Mouse (Mus musculus) liver, embryonic 14.5 days (tissue): ENCODE measurements around the gene Gyg. TPM values are rescaled to one million over a fixed set of nuclear protein-coding genes. Genes with fewer than 3 reads are reported as not detected.

Experiments
- ATAC-seq: fragments of 200-750 bp; cut with Nextera tagmentation; 2 replicates; pipeline ENCODE4 v1.8.0; 2017; ENCODE audit warnings: moderate number of reproducible peaks, mild to moderate bottlenecking, moderate library complexity; ENCODE audit not compliant: insufficient read depth
- DNase-seq, 3 experiments: peaks; one replicate each; pipeline ENCODE4 v3.0.0-alpha.2; 2012 to 2013; ENCODE audit warnings: low read depth in 3 of 3, low spot score in 3 of 3
- H3K27ac ChIP-seq: fragments of 300-500 bp; sonication (generic); 2 replicates; pipeline ENCODE4 v1.5.1; 2014; ENCODE audit warnings: moderate library complexity, mild to moderate bottlenecking, control low read depth, inconsistent platforms
- H3K27me3 ChIP-seq: fragments of 300-500 bp; sonication (generic); 2 replicates; pipeline ENCODE4 v1.6.1; 2014; ENCODE audit warnings: mild to moderate bottlenecking, low read length, moderate library complexity; ENCODE audit not compliant: control insufficient read depth, insufficient read depth
- H3K36me3 ChIP-seq: fragments of 300-500 bp; sonication (generic); replicated peaks from 2 replicates; pipeline ENCODE4 v1.6.1; 2014; ENCODE audit warnings: low read depth; ENCODE audit not compliant: control insufficient read depth, insufficient read depth
- H3K4me1 ChIP-seq, 2 experiments: fragments of 200-500 bp in 1 of 2; fragments of 300-500 bp in 1 of 2; sonication (generic) in 1 of 2; replicated peaks; 2 replicates each; pipeline ENCODE4 v1.6.1; 2012 to 2014; ENCODE audit warnings: antibody characterized with exemption in 1 of 2, inconsistent platforms in 1 of 2, low read length in 1 of 2; ENCODE audit not compliant: control insufficient read depth in 2 of 2, insufficient read depth in 2 of 2
- H3K4me2 ChIP-seq: fragments of 300-500 bp; sonication (generic); 2 replicates; pipeline ENCODE4 v1.6.1; 2014; ENCODE audit warnings: low read depth, mild to moderate bottlenecking, control low read depth, moderate library complexity
- H3K4me3 ChIP-seq, 2 experiments: fragments of 200-500 bp in 1 of 2; fragments of 300-500 bp in 1 of 2; sonication (generic) in 1 of 2; 2 replicates each; pipeline ENCODE4 v1.5.1; 2012 to 2014; ENCODE audit warnings: low read depth in 2 of 2, low read length in 2 of 2, mild to moderate bottlenecking in 2 of 2, control low read depth in 1 of 2, inconsistent platforms in 1 of 2, moderate library complexity in 1 of 2; ENCODE audit not compliant: insufficient read depth in 1 of 2
- H3K9ac ChIP-seq: fragments of 300-500 bp; sonication (generic); replicated peaks from 2 replicates; pipeline ENCODE4 v1.6.1; 2014; ENCODE audit warnings: mild to moderate bottlenecking, control low read depth, moderate library complexity
- H3K9me3 ChIP-seq: fragments of 300-500 bp; sonication (generic); 2 replicates; pipeline ENCODE4 v1.6.1; 2016; ENCODE audit warnings: low read length, mixed read lengths; ENCODE audit not compliant: control insufficient read depth
- CTCF ChIP-seq: IDR thresholded peaks from 2 replicates; pipeline ENCODE4 v1.5.1; 2016; ENCODE audit warnings: antibody characterized with exemption, low read depth, control low read depth
- EP300 ChIP-seq: IDR thresholded peaks from 2 replicates; pipeline ENCODE4 v1.6.1; 2016; ENCODE audit warnings: antibody characterized with exemption, low read depth
- WGBS: fragments of 180-500 bp; shearing (Covaris S2); extraction: QIAGEN DNeasy Blood & Tissue Kit; methylation state at CpG from one replicate; pipeline ENCODE4 v1.1.7; 2014; ENCODE audit not compliant: insufficient replicate concordance; 5-methylcytosine and 5-hydroxymethylcytosine counted together
- polyA plus RNA-seq, 2 experiments: library from polyadenylated mRNA; depleted of rRNA in 1 of 2; stranded (reverse) in 1 of 2; unstranded in 1 of 2; fragments of >200 nt; fragmentation: Nextera tagmentation in 1 of 2; extraction: Ambion mirVana in 1 of 2; gene quantifications; 2 replicates each; pipeline versions ENCODE4 v1.2.1 to v1.2.3; 2012 to 2014

Gyg gene
- polyA plus RNA-seq, 2 experiments: 11.2 to 22.5 TPM

DNA sequence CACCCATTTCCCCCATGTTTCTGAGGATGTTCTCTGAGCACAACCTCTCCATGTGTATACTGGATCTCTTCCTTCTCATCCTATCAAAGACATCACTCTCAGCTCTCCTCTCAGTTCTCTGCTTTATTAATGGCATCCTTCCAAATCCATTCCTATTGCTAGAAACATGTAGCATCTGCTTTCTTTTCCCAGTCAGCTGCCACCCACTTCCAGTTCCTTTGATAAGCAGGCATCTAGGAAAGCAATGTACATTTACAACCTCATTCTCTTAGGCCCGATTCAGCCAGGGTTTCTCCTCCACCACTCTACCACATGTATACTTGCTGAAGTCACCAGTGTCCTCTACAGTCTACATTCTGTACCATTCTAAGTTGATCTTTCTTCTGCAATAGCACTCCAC is 21.4 kb downstream of the Gyg start:
- H3K27me3 ChIP-seq: no peaks in the 10 kb centered on the region
- H3K9ac ChIP-seq: no peak overlapping the region
- DNase-seq (no peak), ATAC-seq (no peak)
- no peak overlapping the region for H3K4me3 ChIP-seq
- no peak overlapping the region for H3K27ac ChIP-seq
- H3K36me3 ChIP-seq: no peaks in the 10 kb centered on the region
- no peaks in the 10 kb centered on the region for H3K9me3 ChIP-seq
- H3K4me1 ChIP-seq: no peaks in the 10 kb centered on the region
- no peak overlapping the region for H3K4me2 ChIP-seq
- 66% methylated on average over 1 of the region's 1 CpGs for whole genome bisulfite sequencing
- no peak for TF ChIP-seq CTCF
- TF ChIP-seq EP300: no peak

DNA sequence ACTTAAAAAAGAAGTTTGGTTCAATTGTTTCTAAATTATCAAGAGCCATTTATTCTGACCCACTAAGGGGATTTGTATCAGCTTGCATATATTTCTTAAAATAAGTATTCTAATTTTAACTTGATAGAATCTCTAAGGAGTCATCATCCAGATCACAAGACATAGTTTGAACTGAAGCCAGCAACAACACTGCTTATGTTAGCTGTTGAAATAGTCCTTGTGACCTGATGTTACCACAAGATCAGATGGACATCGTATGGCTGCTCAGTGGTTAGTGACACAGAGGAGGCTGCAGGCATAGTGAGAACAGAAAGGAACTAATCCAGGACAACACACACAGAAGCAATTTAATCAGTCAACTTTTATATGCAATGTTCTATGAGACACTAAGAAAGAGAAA is 22.4 kb downstream of the Gyg start:
- Histone ChIP-seq H3K4me2 (no peak overlapping the region), H3K9ac (no peak overlapping the region), H3K9me3 (no peaks in the 10 kb centered on the region), H3K4me1 (no peaks in the 10 kb centered on the region), H3K27ac (no peak overlapping the region), H3K4me3 (no peak overlapping the region), H3K36me3 (no peaks in the 10 kb centered on the region), H3K27me3 (no peaks in the 10 kb centered on the region)
- ATAC-seq (no peak), DNase-seq (no peak)
- TF ChIP-seq EP300: no peak
- TF ChIP-seq CTCF: no peak
- WGBS: 77% methylated on average over 1 of the region's 1 CpGs

- H3K36me3 ChIP-seq: no peaks in the 10 kb centered on the region
- no peak overlapping the region for H3K4me3 ChIP-seq
- ATAC-seq (no peak), DNase-seq (no peak)
- no peaks in the 10 kb centered on the region for H3K9me3 ChIP-seq
- no peak for TF ChIP-seq EP300
- no peak for TF ChIP-seq CTCF
- H3K9ac ChIP-seq: no peak overlapping the region
- H3K4me2 ChIP-seq: no peak overlapping the region
- no peak overlapping the region for H3K27ac ChIP-seq
- no peaks in the 10 kb centered on the region for H3K4me1 ChIP-seq
- H3K27me3 ChIP-seq: no peaks in the 10 kb centered on the region
- 61% methylated on average over 2 of the region's 2 CpGs for WGBS
Observed at GRCm38 (mm10) chr3:20131350-20131720, 23.8 kb downstream of the Gyg start.

- TF ChIP-seq CTCF (no peak), EP300 (no peak)
- Histone ChIP-seq H3K4me2 (no peak overlapping the region), H3K27ac (no peak overlapping the region), H3K9ac (no peak overlapping the region), H3K27me3 (no peaks in the 10 kb centered on the region), H3K4me3 (no peak overlapping the region), H3K9me3 (no peaks in the 10 kb centered on the region), H3K36me3 (no peaks in the 10 kb centered on the region), H3K4me1 (no peaks in the 10 kb centered on the region)
- no peak for DNase-seq
- WGBS: 77% methylated on average over 8 of the region's 8 CpGs
- ATAC-seq: no peak
Observed at GRCm38 (mm10) chr3:20130456-20131349, 24.4 kb downstream of the Gyg start.

DNA sequence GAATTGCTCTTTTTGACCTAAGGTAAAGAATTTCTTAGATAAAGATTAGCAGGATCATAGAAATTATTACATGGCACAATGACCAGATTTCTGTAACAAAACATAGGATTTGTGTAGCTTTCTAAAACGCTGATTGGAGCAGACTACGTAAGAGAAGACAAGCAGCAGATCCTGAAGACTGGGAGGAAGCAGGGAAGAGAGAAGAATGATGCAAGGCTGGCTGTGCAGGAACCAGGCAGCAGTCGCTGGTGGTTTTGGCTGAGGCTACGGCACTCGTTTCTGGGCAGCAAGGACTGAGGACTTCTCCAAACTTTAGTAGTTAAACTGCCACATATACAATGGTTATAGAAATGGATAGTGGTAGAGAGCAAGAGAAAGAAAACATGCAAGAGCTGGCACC is 25.6 kb downstream of the Gyg start:
- WGBS: 67% methylated on average over 5 of the region's 5 CpGs
- Histone ChIP-seq H3K27ac (no peak overlapping the region), H3K27me3 (no peaks in the 10 kb centered on the region), H3K36me3 (no peaks in the 10 kb centered on the region), H3K9ac (no peak overlapping the region), H3K4me1 (no peaks in the 10 kb centered on the region), H3K4me2 (no peak overlapping the region), H3K4me3 (no peak overlapping the region), H3K9me3 (no peaks in the 10 kb centered on the region)
- TF ChIP-seq EP300 (no peak), CTCF (no peak)
- DNase-seq (no peak), ATAC-seq (no peak)
